Mouse (Mus musculus) stomach, adult 2 months (tissue): ENCODE results near the gene Trat1. TPM values are rescaled to one million over a fixed set of nuclear protein-coding genes. Genes with fewer than 3 reads are reported as not detected.

ENCODE experiments used
- polyA plus RNA-seq: library from polyadenylated mRNA; depleted of rRNA; stranded (reverse); fragments of >200 nt; gene quantifications from 2 replicates; pipeline ENCODE4 v1.2.3, GENCODE M21; 2012; rRNA removed

The Trat1 gene
- polyA plus RNA-seq, result not detected in 2 replicates

GRCm38 (mm10) chr16:48771971-48772445 is at the start of gene Trat1:
TSS of gene Trat1 (minus strand) at chr16:48772021.

GRCm38 (mm10) chr16:48816695-48817094 is 44.9 kb upstream of the Trat1 start, which contains the start of gene Retnlb:
TSS of gene Retnlb (plus strand) at chr16:48816856.

Other genes starting within 250 kb of the Trat1 start
- not detected in 2 replicates for gene Retnlb, start 44.8 kb upstream of the Trat1 start, polyA plus RNA-seq
- gene Retnla, start 70.5 kb upstream of the Trat1 start, polyA plus RNA-seq, result 18.8 and 53.1 TPM in 2 replicates
- gene Retnlg, start 100.6 kb upstream of the Trat1 start, polyA plus RNA-seq, result 2.9 and 17.8 TPM in 2 replicates
- gene Dzip3, start 222.1 kb upstream of the Trat1 start, polyA plus RNA-seq, result 0.12 and 0.30 TPM in 2 replicates
- gene Cip2a, start 222.2 kb upstream of the Trat1 start, polyA plus RNA-seq, result 0.14 and 0.19 TPM in 2 replicates